Mouse (Mus musculus): ENCODE results near the gene Cfd.
"Not testable (repeated sequence)": the region's sequence is repeated elsewhere in the genome, so short reads cannot be mapped to it uniquely, and the experiment has no call there.

Gene Cfd

GRCm38 (mm10) chr10:79861230-79862048, 29.2 kb upstream of the Cfd start:
- no peak for DNase-seq (ENCODE audit: low spot score)

GRCm38 (mm10) chr10:79862049-79862788, 28.4 kb upstream of the Cfd start:
- no peak for DNase-seq (ENCODE audit: low spot score)

- no peak for DNase-seq (ENCODE audit: low spot score)
These were observed 27.7 kb upstream of the Cfd start for GRCm38 (mm10) chr10:79862925-79863324.

GRCm38 (mm10) chr10:79864351-79865188, 26.1 kb upstream of the Cfd start:
- no peak for DNase-seq (ENCODE audit: low spot score)

- no peak for DNase-seq (ENCODE audit: low spot score)
These were observed 25.5 kb upstream of the Cfd start for GRCm38 (mm10) chr10:79865189-79865601.

GRCm38 (mm10) chr10:79865801-79866295, 24.8 kb upstream of the Cfd start:
- peak; percentile 73 for DNase-seq (ENCODE audit: low spot score)

- no peak for DNase-seq (ENCODE audit: low spot score)
These were observed 24.1 kb upstream of the Cfd start for GRCm38 (mm10) chr10:79866601-79867000.

GRCm38 (mm10) chr10:79871845-79872244, 18.8 kb upstream of the Cfd start:
- no peak for DNase-seq (ENCODE audit: low spot score)

GRCm38 (mm10) chr10:79872862-79873261, 17.8 kb upstream of the Cfd start:
- no peak for DNase-seq (ENCODE audit: low spot score)

- no peak for DNase-seq (ENCODE audit: low spot score)
These were observed 17.3 kb upstream of the Cfd start for GRCm38 (mm10) chr10:79873313-79873712.

- no peak for DNase-seq (ENCODE audit: low spot score)
These were observed 16.9 kb upstream of the Cfd start for GRCm38 (mm10) chr10:79873715-79874289.

GRCm38 (mm10) chr10:79874290-79874862, 16.3 kb upstream of the Cfd start, which contains the start of the genes Prtn3 and Plppr3:
TSS of gene Prtn3 (plus strand) at chr10:79874476.
TSS of gene Plppr3 (minus strand) at chr10:79874634.
- no peak for DNase-seq (ENCODE audit: low spot score)

GRCm38 (mm10) chr10:79877174-79877573, 13.5 kb upstream of the Cfd start:
- DNase-seq (ENCODE audit: low spot score), result no peak

- DNase-seq (ENCODE audit: low spot score), result no peak
These were observed 12.9 kb upstream of the Cfd start for GRCm38 (mm10) chr10:79877757-79878156.

- DNase-seq (ENCODE audit: low spot score), result no peak
These were observed 11.1 kb upstream of the Cfd start for GRCm38 (mm10) chr10:79879527-79879926.

- no peak for DNase-seq (ENCODE audit: low spot score)
These were observed 9.9 kb upstream of the Cfd start for GRCm38 (mm10) chr10:79880721-79881120.

GRCm38 (mm10) chr10:79881981-79882380, 8.7 kb upstream of the Cfd start:
- no peak for DNase-seq (ENCODE audit: low spot score)

GRCm38 (mm10) chr10:79883297-79884084, 7.2 kb upstream of the Cfd start:
- DNase-seq (ENCODE audit: low spot score), result no peak

- peak; percentile 55 for DNase-seq (ENCODE audit: low spot score)
These were observed 6.2 kb upstream of the Cfd start for GRCm38 (mm10) chr10:79884446-79884845.

GRCm38 (mm10) chr10:79884938-79885337, 5.7 kb upstream of the Cfd start:
- DNase-seq (ENCODE audit: low spot score), result not testable (repeated sequence)

All from ovary, adult 18-20 months (tissue).